Mouse (Mus musculus) telencephalon, adult 2 months (tissue): ENCODE results near the gene Gm10277.

Experiments used
- DNase-seq: peaks from one replicate; pipeline ENCODE4 v3.0.0-alpha.2; 2011; ENCODE audit warnings: low read depth, low spot score

The Gm10277 gene

DNA sequence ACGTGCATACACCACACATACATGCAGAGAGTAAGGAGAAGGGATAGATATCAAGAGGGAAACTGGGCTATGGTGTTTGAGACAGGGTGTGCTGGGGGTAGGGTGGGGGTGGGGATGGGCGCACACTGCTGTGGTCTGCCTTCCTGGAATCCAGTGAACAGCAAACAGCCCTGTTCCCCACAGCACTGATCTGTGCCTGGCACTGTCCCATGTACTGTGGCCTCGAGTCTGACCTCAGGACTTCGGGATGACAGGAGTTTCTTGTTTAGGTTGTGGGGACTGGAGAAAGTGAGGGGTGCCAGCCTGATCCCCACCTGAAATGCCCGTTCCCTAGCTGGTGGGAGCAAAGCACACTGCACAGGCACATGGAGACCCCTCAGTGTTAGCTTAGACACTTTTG is at the start of gene Gm10277:
Gene Gm10277 (minus strand): TSS at position 41 of the 400 bp plus-strand sequence.
- DNase-seq = no peak

DNA sequence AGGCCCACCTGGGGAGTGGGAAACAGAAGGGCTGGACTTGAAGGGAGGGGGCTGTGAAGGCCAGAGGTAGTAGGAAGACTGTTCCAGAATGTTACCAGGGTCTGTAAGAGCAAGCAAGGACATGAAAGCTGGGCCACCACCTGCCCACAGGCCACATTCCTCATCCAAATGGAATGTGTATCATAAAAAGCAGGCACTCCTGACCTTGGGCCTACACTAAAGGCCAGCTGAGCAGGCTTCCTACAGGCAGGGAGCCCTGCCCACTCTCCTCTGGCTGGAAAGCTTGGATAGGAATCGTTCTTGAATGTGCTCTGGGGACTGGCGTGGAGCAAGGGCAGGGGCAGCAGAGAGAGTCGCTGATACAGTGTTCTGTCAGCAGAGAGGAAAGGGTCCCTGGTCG is 49.2 kb upstream of the Gm10277 start:
- DNase-seq = no peak

DNA sequence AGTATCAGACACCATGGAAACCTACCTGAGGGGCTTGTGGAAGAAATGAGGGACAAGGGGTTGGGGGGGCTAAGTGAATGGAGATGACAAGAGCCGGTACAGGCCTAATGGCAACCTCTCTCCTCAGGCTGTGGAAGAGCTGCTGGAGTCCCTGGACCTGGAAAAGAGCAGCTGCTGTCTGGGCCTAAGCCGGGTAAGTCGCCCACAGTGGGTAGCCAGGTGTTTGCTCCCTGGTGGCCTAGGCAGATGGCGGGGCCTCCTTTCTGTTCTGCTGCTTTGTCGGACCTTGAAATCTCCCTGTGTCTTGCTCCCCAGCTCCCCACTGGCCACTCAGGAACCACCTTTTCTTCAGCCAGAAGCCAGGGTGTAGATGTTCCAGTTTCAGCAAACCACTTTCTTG is 48.7 kb upstream of the Gm10277 start:
- no peak for DNase-seq

DNA sequence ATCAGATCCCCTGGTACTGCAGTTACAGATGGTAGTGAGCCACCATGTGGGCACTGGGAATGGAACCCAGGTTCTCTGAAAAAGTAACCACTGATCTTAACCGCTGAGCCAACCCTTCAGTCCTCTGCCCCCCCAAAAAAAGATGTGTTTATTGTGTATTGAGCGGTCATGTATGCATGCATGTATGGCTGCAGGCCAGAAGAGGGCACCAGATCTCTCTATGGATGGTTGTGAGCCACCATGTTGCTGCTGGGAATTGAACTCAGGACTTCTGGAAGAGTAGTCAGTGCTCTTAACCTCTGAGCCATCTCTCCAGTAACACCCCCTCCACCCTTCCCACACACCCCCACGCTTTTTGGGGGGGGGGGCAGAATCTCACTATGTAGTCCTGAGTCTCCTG is 47.6 kb upstream of the Gm10277 start:
- no peak for DNase-seq

DNA sequence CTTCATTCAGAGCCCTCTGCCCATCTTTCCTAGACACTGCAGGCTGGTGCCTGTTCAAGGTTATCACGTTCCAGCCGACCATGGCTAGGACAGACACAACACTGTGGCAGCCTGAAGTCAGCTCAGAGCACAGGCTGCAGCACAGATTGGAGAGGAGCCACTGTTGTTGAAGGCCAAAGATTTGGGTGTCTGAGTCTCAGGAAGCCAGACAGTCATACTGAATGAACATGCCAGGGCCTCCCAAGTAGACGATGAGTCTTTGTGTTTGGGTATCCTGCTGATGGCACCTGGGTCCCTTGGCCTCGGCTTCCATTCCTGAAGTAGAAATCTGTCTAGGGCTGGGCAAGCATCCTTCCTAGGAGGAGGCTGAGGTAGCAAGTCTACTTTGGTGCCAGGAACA is 45.0 kb upstream of the Gm10277 start:
- no peak for DNase-seq

DNA sequence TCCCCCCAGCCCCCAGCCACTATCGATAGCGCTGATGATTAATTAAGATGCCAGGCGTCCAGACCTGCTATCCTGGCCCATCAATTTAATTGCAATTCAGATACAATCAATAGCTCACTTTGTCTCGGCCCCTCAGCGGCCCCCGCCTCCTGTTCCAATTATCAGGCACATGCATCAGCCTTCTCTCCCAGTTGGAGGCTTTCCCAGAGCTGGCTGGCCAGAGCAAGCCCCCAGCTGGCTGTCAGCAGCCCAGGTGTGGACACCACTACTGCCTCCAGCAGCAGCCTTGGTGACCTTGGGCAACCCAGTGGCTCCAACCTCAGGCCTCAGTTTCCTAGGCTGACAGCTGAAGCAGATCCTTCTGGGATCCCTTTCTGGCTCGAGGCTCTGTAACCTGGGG is 43.3 kb upstream of the Gm10277 start:
- DNase-seq = no peak

DNA sequence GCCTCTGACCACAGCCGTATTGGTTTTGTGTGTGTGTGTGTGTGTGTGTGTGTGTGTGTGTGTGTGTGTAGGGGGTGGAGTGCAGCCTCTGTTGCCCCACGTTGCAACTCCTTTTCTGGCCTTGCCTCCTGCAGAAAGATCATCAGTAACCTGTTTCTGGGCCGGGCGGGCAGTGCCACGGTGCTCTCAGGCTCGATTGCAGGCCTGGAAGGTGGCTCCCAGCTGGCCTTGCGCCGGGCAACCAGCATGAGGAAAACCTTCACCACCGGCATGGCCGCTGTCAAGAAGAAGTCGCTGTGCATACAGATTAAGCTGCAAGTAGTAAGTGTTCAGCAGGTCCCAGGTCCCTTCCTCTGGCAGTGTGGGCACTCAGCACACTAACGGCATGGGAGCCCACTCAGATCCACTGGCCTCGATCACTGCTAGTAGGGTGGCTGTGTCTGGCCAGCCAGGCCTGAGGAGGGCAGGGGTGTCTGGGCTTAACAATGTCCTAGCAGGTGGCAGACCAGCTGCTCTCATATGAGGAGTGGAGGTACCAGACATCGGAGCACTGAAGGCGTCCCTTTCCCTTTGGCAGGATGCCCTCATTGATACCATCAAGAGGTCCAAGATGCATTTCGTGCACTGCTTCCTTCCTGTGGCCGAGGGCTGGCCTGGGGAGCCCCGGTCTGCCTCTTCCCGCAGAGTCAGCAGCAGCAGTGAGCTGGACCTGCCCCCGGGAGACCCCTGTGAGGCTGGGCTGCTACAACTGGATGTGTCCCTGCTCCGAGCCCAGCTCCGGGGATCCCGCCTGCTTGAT is 41.7 kb upstream of the Gm10277 start:
- no peak for DNase-seq

DNA sequence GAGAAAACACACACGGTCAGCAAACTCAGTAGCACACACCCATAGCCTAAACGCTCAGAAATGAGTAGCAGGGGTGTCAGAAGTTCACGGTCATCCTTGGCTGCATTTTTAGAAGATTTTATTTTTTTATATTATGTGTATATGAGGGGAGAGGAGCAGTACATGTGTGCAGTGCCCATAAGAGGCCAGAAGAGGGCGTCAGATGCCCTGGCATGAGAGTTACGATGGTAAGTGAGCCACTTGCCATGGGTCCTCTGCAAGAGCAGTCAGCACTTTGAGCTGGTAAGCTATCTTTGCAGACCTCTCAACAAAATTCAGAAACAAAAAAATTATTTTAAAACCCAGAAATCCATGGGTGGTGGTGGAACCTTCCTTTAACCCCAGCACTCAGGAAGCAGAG is 40.6 kb upstream of the Gm10277 start:
- no peak for DNase-seq

DNA sequence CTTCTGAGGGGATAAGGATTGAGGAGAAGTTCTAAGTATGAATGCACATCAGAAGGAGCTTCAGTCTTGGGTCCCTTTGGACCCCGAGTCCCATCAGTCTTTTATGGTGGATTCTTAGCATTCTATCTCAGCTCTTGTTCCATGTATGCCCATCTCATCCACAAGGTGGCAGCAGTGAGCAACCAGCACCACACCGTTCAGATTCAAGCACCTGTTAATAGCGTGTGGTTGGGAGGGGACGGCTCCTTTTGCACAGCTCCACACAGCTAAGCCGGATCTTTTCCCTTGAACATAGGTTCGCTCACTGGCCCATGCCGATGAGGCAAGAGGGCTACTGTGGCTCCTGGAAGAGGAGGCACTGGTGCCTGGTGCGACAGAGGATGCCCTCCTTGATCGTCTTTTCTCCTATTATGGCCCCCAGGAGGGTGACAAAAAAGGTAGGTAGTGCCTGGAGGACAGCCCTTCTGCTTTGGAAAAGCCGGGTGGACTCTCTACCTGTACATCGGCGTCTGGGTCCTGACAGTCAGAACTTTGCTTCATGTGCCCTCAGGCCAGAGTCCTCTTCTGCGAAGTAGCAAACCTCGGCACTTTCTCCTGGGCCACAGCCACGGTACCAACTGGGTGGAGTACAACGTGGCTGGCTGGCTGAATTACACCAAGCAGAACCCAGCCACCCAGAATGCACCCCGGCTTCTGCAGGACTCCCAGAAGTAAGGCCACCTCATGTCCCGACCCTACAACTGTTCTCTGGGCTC is 39.9 kb upstream of the Gm10277 start:
- no peak for DNase-seq

DNA sequence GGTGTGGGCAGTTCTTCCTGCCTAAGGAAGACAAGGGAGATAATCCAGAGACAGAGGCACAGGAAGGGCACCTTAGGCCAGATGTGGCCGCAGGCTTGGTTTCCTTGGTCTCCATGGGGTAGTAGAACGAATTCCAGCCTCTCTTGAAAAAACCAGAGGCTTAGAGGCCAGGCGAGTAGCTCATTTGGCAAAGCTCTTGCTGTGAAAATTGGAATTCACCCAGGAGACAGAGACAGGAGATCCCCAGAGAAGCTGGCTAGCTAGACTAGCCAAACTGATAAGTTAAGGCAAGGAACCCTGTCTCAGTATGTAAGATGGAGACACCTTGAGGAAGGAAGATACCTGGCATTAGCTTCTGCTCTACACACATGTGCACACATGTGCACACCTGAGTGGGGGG is 38.8 kb upstream of the Gm10277 start:
- DNase-seq = no peak

DNA sequence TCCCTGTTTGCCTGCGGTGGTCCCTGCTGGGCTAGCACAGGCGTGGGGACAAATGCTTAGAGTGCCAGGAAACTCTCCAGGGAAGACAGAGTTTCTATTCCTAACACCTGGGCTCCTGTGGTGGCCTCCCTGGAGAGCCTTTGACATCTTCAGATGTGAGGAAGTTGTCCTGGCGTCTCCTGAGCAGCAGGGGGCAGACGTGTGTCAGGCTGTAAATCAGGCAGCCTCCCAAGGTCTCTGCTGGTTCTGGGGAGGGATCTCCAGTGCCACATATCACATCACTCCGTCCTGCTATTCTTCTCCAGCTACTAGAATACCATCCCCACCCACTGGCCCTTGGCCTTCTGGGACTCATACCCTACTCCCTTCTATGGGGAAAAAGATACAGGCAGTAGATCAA is 38.3 kb upstream of the Gm10277 start:
- no peak for DNase-seq

DNA sequence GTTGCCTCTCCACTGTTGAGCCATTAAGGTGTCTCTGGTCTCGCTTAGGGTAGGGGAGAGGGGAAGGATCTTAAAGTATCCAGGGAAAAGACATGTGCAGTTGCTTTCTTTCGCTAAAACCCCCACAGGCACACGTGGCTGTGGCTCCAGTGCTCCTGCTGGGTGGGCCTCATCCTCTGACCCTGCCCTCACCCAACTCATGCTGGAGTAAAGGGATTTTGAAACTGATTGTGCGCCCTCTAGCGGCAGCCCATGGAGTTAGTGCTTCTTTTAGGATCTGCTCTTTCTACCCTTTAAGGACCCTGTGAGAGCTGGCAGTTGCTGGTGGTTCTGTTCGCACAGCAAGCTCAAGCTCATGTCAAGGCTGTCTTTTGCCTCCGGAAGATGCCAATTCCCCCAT is 35.2 kb upstream of the Gm10277 start:
- DNase-seq = no peak

DNA sequence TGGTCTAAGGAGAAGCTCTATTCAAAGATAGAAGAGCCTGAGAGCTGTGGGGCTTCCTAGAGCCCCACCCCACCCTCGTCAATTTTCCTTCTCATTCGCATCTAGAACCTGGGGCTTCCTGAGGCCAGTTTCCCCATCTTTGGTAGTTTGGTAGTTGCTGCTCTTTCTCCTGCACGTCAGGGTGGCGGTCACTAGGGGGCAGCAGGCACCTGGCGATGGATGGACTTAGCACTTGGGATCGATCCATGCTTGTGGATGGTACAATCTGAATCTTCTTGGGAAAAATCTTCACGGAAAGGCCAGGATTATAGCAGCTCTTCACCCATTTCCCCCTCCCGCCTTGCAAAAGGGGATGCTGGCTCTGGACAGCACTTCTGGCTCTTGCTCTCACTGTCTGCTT is 34.1 kb upstream of the Gm10277 start:
- no peak for DNase-seq

DNA sequence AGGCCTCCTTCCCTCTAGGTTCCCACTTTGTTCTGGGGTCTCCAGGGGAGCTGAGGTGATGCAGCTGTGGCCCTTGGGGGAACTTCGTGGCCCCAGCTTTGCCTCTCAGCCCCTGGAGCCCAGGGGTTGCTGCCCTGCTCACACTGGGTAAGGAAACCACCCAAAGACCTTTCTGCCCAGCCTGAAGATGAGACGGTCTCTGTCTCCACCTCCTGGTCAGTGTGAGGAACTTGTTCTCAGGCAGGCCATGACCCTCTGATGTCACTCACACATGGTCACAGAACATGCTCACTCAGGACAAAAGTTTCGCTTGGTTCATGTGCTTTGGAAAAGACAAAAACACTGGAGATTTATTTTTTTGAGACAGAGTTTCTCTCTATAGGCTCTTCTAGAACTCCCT is 28.5 kb upstream of the Gm10277 start:
- DNase-seq = no peak

DNA sequence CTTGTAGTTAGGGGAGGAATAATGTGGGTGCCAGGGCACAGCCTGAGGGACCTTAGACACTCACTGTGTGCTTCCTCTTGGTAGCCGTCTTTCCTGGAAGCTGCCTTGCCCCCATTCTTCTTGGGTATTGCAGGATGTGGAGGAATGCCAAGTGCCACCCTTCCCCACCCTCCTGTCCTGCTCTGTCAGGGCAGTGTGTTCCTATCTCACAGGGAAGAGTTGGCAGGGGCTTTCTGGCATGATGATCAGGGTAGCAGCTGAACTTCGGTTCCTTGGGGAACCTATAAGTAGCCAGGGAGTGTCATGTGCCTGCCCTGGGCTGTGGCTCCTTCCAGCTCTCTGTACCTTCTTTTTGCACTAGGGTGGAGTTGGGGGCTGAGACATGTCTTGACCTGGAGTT is 26.4 kb upstream of the Gm10277 start:
- DNase-seq = no peak

DNA sequence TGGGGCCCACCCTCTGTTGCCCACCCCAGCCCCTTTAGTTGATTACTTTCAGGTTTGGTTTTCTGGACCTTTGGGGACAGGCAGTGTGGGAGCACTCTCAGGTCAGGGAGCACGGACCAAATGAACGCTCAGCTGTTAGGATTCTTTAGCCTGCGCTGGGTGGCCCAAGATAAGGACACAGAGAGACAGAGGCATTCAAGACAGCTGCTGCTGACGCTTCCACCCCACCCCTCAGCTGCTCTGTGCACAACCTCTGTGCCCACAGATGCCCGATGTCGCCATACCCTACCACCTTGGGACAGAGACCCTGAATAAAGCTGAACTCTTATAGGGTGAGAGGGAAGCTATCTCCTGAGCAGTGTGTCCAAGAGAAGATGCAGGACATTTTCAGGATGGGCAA is 22.5 kb upstream of the Gm10277 start:
- DNase-seq = no peak

DNA sequence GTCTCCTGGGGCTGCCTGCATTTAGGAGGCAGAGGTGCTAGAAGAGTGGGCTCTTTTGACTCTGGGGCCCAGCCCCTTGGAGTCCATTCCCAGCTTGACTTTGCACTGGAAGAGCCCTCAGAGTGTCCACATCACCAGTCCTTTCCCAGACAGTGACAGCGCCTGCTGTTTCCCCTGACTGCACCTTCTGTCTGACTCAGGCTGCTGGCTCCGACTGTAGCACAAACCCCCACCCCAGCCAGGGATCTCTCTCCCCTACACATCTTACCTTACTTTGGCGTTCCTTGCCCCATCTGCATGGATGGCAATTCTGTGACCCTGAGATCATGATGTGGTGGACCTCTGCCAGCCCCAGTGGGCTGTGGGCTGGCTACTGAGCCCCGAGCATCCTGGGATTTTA is 21.7 kb upstream of the Gm10277 start:
- no peak for DNase-seq

DNA sequence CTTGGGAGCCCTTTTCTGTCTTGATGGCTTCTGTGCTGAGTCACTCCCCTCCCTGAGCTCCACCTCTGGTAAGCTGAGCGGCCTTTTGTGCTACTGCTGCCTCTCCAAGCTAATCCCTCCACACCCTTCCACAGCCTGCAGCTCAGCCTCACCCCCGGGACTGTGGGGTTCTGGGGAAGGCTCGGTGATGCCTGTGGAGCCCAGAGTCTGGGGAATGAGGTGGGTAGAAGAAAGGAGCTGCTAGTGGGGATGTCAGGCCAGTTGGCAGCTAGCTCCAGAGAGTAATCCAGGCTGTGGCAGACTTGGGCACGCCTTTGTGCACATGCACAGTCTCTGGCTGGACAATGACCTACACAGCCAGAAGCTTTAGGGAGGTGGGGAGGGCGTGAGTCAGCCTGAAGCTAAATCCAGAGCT is 20.5 kb upstream of the Gm10277 start:
- DNase-seq = no peak

DNA sequence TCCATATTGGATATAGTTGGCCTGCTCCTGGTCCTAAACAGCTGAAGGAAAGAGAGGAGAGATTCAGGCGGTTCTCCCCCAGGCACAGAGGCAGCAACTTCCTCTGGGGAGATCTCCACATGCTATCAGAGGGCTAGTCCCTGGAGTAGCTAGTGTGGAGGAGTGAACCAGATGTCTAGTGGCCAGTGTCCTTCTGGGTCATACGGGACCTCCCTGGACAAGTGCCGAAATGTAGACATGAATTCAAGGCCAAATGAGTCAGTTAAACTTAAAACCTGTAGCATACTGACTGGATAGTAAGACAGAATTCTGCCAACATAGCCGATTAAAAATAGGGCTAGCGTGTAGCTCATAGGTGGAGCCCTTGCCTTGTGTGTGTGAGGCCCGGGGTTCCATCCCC is 19.3 kb upstream of the Gm10277 start:
- DNase-seq = no peak

DNA sequence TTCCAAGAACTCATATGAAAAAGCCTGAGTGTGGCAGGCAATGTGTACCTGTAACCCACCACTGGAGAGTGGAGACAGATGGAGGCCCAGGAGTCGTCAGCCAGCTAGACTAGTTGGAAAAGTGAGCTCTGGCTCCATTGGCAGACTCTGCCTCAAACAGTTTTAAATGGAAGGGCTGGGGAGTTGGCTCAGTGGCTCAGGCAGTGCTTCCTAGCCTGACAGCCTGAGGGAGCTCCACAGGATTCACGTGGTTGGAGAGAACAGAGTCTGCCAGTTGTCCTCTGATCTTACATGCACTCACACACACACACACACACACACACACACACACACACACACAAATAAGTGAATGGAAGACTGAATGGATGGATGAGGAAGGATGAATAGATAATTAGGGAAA is 18.7 kb upstream of the Gm10277 start:
- no peak for DNase-seq

DNA sequence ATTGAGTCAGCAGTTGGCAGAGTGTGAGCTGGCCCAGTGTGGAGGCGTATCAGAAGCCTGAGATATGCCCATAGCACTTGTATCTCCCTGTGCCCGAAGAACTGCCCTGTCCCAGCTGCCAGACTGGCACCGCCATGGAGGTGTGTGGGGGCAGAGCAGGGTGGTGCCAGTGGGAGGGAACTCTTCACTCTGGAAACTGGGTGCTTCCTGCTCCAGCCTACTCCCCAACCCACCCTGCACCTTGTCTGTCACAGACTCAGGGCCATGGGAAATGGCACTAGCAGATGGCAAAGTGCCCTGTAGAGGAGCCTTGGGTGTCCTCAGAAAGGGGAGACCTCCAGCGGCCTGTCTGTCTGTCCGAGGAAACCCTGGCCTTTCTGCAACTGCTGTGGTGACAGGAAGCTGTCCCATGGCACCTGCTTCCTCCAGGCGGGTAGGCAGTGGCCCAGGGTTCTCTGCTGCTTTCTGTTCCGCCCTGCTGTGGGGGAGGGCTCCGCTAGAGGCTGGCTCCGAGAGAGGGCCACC is 14.9 kb upstream of the Gm10277 start:
- DNase-seq = no peak

DNA sequence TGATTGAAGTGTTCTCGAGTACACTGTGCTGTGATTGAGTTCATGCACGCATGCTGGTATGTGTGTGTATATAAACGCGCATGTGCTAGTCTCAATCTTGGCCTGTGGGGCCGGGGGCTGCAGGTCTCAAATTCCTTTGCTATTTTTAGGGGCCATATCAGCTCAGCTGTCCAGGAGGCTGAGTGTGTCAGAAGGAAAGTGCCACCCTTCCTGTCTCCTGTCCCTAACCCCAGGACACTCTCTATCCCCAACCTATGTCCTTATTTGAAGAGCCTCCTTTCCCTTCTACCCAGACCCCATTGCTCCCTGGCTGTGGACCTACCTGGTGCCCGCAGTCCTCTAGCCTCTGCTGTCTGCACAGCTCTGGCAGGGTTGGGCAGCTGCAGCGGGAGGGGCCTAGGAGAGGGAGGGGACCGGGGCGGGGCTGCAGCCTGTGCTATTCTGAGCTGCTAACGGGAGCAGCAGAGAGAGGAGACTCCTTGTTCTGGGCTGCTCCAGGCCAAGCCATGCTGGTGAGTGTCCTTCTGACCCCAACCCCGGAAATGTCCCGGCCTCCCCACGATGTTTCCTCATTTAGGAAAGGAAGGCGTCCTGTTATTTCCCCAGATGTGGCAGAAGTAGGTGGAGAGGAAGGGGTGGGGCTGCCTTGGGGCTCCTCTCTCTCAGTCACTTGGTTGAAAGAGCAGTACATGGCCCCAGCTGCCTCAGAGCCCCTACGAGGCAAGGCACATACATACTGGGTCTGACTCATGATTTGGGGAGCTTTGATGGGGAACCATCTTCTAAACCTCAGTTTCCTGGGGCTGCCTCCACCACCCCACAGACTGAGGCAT is 13.5 kb upstream of the Gm10277 start:
- no peak for DNase-seq
